Mouse (Mus musculus): Measurements from ENCODE around the gene Slc30a3. TPM values are rescaled to one million over a fixed set of nuclear protein-coding genes. Genes with fewer than 3 reads are reported as not detected.
"Not testable (repeated sequence)": the region's sequence is repeated elsewhere in the genome, so short reads cannot be mapped to it uniquely, and the experiment has no call there.

The Slc30a3 gene
- polyA plus RNA-seq, 1 experiment from 2014 or later: 0.73 TPM

DNA sequence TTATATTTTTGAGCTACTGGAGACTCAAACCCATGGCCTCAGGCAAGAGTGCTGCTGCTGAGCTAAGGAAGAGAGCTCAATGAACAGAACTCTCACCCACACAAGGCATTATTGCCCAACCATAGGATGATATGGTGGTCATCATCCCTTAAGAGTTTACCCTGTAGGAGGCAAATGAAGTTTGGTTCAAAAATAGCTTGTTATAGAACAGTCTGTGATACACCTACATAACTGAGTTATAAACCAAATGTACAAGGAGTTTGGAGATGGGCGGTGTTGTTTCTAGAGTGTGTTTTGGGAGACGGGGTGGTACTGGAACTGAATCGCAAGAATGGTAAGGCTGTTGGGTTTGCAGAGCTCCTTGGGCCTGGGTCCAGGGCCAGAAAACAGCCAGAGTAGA lies 38.2 kb downstream of the Slc30a3 start:
- H3K27ac ChIP-seq: no peak overlapping the region
- H3K9ac ChIP-seq: no peak overlapping the region
- no peak overlapping the region for H3K4me2 ChIP-seq
- 99% methylated on average over 3 of the region's 3 CpGs for WGBS
- H3K27me3 ChIP-seq: no peaks in the 10 kb centered on the region
- no peak overlapping the region for H3K4me3 ChIP-seq
- H3K4me1 ChIP-seq: no peaks in the 10 kb centered on the region
- H3K36me3 ChIP-seq: peaks cover 95% of the 10 kb centered on the region
- no peak for ATAC-seq (ENCODE audit: insufficient number of reproducible peaks, insufficient read depth, low FRiP score, low TSS enrichment, low read depth)
- H3K9me3 ChIP-seq: no peaks in the 10 kb centered on the region

DNA sequence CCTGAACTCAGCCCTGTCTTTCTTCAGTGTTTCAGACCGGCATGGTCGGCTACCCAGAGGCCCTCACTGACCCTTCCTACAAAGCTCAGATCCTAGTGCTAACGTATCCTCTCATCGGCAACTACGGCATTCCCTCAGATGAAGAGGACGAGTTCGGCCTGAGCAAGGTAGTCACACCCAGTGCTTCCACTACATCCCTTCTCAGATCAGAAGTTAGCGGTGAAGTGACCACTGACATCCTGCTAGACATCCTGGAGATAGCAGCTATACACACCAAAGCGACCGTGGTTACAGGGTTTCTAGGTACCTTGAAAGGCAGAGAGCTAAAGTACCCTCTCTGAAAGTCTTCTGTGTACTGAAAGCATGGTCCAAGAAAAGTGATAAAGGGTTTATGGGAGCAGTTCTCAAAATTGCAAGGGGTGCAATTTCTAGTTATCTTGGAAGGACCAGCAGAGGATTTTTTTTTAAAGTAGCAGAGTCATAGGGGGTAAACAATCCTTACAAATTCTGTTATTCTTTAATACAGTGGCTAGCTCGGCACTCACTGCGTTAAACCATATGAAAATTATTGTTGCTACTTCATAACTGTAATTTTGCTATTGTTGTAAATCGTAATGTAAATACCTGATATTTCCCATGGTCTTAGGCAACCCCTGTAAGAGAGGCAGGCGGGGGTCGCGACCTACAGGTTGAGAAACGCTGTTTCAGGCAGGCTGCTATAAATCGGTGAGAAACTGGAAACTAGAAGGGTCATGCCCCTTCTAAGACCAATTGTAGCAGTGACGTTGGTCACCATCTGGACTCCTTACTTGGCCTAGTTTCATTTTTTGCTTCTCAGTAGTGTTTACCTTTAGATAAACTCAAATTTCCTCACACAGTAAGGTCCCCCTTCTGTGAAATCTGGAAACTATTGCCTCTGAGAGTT lies 52.6 kb downstream of the Slc30a3 start:
- WGBS: 16% methylated on average over 19 of the region's 19 CpGs
- peaks cover 41% of the 10 kb centered on the region for H3K36me3 ChIP-seq

GRCm38 (mm10) chr5:31054261-31055215 lies 53.5 kb downstream of the Slc30a3 start, which contains the start of gene Cad:
Gene Cad (plus strand): TSS chr5:31054780.
- WGBS: under 1% methylated on average over 64 of the region's 64 CpGs
- Histone ChIP-seq H3K4me1 (peaks cover 15% of the 10 kb centered on the region), H3K4me3 (peak within 1 kb of the TSS; percentile 72), H3K36me3 (peaks cover 31% of the 10 kb centered on the region), H3K27me3 (no peaks in the 10 kb centered on the region), H3K27ac (peak within 1 kb of the TSS; percentile 81), H3K9me3 (no peaks in the 10 kb centered on the region), H3K9ac (peak within 1 kb of the TSS; percentile 89), H3K4me2 (peak within 1 kb of the TSS; percentile 87)
- ATAC-seq (ENCODE audit: insufficient number of reproducible peaks, insufficient read depth, low FRiP score, low TSS enrichment, low read depth): peak; percentile 98

More for the DNA sequence above, 52.6 kb downstream of the Slc30a3 start:
- H3K4me2 ChIP-seq: peak overlapping the region; percentile 87
- peak overlapping the region; percentile 81 for H3K27ac ChIP-seq
- peaks cover 15% of the 10 kb centered on the region for H3K4me1 ChIP-seq
- no peaks in the 10 kb centered on the region for H3K27me3 ChIP-seq
- no peaks in the 10 kb centered on the region for H3K9me3 ChIP-seq
- peak; percentile 21; the same call in 1 of the 2 replicates for ATAC-seq (ENCODE audit: insufficient number of reproducible peaks, insufficient read depth, low FRiP score, low TSS enrichment, low read depth)
- H3K9ac ChIP-seq: peak overlapping the region; percentile 89
- H3K4me3 ChIP-seq: peak overlapping the region; percentile 72

DNA sequence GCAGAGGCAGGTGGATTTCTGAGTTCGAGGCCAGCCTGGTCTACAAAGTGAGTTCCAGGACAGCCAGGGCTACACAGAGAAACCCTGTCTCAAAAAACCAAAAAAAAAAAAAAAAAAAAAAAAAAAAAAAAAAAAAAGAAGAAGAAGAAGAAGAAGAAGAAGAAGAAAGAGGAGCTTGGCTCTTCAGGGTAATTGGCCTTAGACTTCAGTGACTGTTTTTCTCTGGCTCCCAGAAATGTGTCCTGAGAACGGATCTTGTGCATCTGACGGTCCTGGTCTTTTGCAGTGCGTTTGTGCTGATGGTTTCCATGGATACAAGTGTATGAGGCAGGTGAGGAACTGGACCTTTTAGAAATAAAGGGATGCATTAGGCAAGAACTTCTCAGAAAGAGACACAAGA lies 54.3 kb downstream of the Slc30a3 start:
- not testable (repeated sequence) for H3K9ac ChIP-seq; H3K27ac ChIP-seq; ATAC-seq (ENCODE audit: insufficient number of reproducible peaks, insufficient read depth, low FRiP score, low TSS enrichment, low read depth); H3K27me3 ChIP-seq; H3K9me3 ChIP-seq
- peaks cover 23% of the 10 kb centered on the region for H3K36me3 ChIP-seq
- WGBS: 62% methylated on average over 4 of the region's 4 CpGs
- peak overlapping the region; percentile 87 for H3K4me2 ChIP-seq
- peak overlapping the region; percentile 72 for H3K4me3 ChIP-seq
- H3K4me1 ChIP-seq: peaks cover 15% of the 10 kb centered on the region

GRCm38 (mm10) chr5:31050427-31050826 lies 57.6 kb downstream of the Slc30a3 start:
- Histone ChIP-seq H3K4me1 (peaks cover 15% of the 10 kb centered on the region), H3K4me2 (no peak overlapping the region), H3K27me3 (no peaks in the 10 kb centered on the region), H3K9me3 (no peaks in the 10 kb centered on the region), H3K9ac (no peak overlapping the region), H3K4me3 (no peak overlapping the region), H3K27ac (no peak overlapping the region), H3K36me3 (peaks cover 6% of the 10 kb centered on the region; the same call in 1 of the 2 replicates)
- ATAC-seq (ENCODE audit: insufficient number of reproducible peaks, insufficient read depth, low FRiP score, low TSS enrichment, low read depth): no peak

- WGBS: under 1% methylated on average over 23 of the region's 23 CpGs
- Histone ChIP-seq H3K4me3 (peak within 1 kb of the TSS; percentile 76), H3K9me3 (no peaks in the 10 kb centered on the region), H3K36me3 (peaks cover 10% of the 10 kb centered on the region), H3K27ac (peak within 1 kb of the TSS; percentile 92), H3K9ac (peak within 1 kb of the TSS; percentile 91), H3K4me1 (peaks cover 12% of the 10 kb centered on the region), H3K27me3 (no peaks in the 10 kb centered on the region), H3K4me2 (peak within 1 kb of the TSS; percentile 83)
- 0 out of 2 replicates have a peak, but pooled peaks have one; percentile 5 for ATAC-seq (ENCODE audit: insufficient number of reproducible peaks, insufficient read depth, low FRiP score, low TSS enrichment, low read depth)
Measured at GRCm38 (mm10) chr5:31048763-31049641, 59.0 kb downstream of the Slc30a3 start, which contains the start of gene Slc5a6. Gene Slc5a6 (minus strand): TSS chr5:31048924.

- peak within 1 kb of the TSS; percentile 76 for H3K4me3 ChIP-seq
- under 1% methylated on average over 73 of the region's 73 CpGs for WGBS
- no peaks in the 10 kb centered on the region for H3K9me3 ChIP-seq
- peak within 1 kb of the TSS; percentile 83 for H3K4me2 ChIP-seq
- peaks cover 9% of the 10 kb centered on the region for H3K4me1 ChIP-seq
- H3K27ac ChIP-seq: peak within 1 kb of the TSS; percentile 92
- H3K27me3 ChIP-seq: no peaks in the 10 kb centered on the region
- peak; percentile 97 for ATAC-seq (ENCODE audit: insufficient number of reproducible peaks, insufficient read depth, low FRiP score, low TSS enrichment, low read depth)
- H3K36me3 ChIP-seq: peaks cover 19% of the 10 kb centered on the region
- H3K9ac ChIP-seq: peak within 1 kb of the TSS; percentile 91
Measured at GRCm38 (mm10) chr5:31047848-31048762, 59.9 kb downstream of the Slc30a3 start, which contains the start of gene Atraid. Gene Atraid (plus strand): TSS chr5:31048312.

DNA sequence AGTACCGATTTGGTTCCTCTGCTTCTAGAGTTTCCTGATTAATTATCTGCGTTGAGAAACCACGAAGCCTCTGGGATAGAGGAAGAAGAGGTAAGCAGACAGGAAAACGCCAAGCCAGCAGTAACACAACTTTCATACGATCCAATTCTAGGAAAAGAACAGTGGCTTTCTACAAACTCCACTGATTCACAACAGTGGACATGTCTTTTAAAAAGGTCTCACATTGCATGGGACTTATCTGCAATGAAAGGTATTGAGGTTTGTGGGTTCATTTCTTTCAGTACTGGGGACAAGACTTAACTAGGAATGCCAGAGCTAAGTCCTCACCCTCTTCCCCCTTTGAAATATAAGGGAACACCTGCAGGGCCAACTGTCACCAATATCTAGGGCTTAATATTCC lies 61.0 kb downstream of the Slc30a3 start:
- H3K9me3 ChIP-seq: no peaks in the 10 kb centered on the region
- no peak for ATAC-seq (ENCODE audit: insufficient number of reproducible peaks, insufficient read depth, low FRiP score, low TSS enrichment, low read depth)
- H3K4me1 ChIP-seq: peaks cover 9% of the 10 kb centered on the region
- H3K36me3 ChIP-seq: peaks cover 24% of the 10 kb centered on the region
- H3K4me2 ChIP-seq: peak overlapping the region; percentile 83
- H3K27ac ChIP-seq: no peak overlapping the region
- peak overlapping the region; percentile 76 for H3K4me3 ChIP-seq
- WGBS: 64% methylated on average over 5 of the region's 5 CpGs
- peak overlapping the region; percentile 91 for H3K9ac ChIP-seq
- H3K27me3 ChIP-seq: no peaks in the 10 kb centered on the region

GRCm38 (mm10) chr5:31046416-31046815 lies 61.6 kb downstream of the Slc30a3 start:
- peaks cover 9% of the 10 kb centered on the region for H3K4me1 ChIP-seq
- ATAC-seq (ENCODE audit: insufficient number of reproducible peaks, insufficient read depth, low FRiP score, low TSS enrichment, low read depth): no peak
- whole genome bisulfite sequencing: 93% methylated on average over 6 of the region's 6 CpGs
- H3K36me3 ChIP-seq: peaks cover 30% of the 10 kb centered on the region
- H3K4me3 ChIP-seq: no peak overlapping the region
- H3K27ac ChIP-seq: no peak overlapping the region
- no peaks in the 10 kb centered on the region for H3K9me3 ChIP-seq
- H3K27me3 ChIP-seq: no peaks in the 10 kb centered on the region
- H3K9ac ChIP-seq: no peak overlapping the region
- no peak overlapping the region for H3K4me2 ChIP-seq
